Mouse (Mus musculus): Measurements from ENCODE around the gene Cckbr.
A peak's percentile ranks its signal among the peaks of the same experiment; 100 is the strongest.

The Cckbr gene

DNA sequence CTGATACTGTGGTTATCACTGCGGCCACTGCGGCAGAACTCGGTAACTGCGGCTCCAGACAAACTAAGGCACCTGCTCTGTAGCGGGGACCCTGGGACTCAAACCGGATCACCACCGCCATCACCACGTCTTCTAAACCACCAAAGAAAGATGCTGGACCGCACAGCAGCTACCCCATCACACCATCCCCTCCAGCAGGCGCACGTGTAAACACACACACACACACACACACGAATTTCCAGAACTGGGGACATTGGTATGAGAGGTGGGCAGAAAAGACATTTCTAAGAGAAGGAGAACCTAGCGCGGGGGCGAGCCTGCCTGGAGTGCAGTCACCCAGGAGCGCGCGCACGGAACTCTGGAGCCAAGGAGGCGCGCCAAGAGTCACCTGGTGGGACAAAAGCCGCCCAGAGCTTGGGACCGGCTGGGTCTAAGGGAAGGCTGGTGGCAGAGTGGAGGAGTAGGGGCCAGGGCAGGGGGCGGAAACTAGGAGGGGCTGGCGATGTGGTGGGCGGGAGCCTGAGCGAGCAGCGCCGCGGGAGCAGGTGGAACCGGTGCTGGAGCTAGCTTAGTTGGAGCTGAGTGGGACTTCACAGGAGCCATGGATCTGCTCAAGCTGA lies at the start of gene Cckbr:
Gene Cckbr, plus strand, starts transcription at position 308 of the 620 bp plus-strand sequence.
- DNase-seq (ENCODE audit: low spot score) = peak; percentile 8

DNA sequence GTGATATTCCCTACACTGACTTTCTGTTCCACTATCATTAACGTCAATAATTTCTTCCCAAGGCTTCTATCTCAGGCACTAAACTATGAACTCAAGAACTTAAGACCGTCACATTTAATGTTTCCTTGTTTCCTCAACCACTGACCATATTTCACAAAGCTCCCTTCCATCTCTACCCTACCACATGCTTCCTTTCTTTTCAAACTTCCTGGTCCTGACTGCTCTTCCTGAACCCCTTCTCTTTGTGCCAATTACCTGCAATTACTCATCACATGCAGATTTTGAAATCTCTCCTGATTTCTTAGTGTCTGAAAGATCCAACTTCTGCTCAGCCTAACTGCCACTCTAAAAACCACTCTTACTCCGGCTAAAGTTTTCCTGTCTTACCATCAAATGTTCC lies 45.2 kb upstream of the Cckbr start:
- DNase-seq (ENCODE audit: low spot score) = no peak

DNA sequence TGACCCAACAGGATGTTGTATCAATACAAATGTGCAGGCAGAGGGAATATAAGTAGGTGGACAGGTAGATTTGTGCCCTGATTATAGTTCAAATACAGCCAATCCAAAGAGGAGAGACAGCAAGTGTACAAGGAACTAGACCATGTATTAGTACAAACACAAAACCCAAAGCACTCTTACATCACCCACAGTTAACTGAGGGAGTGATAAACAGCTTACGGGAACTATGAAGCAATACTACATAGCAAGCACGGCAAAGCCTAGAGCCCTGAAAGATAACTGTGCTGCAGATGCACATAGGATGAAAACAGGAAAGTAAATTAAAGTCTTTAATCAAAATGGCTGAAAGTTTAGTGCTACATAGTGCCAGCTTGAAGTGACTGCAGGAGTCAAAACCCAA lies 37.8 kb upstream of the Cckbr start:
- no peak for DNase-seq (ENCODE audit: low spot score)

DNA sequence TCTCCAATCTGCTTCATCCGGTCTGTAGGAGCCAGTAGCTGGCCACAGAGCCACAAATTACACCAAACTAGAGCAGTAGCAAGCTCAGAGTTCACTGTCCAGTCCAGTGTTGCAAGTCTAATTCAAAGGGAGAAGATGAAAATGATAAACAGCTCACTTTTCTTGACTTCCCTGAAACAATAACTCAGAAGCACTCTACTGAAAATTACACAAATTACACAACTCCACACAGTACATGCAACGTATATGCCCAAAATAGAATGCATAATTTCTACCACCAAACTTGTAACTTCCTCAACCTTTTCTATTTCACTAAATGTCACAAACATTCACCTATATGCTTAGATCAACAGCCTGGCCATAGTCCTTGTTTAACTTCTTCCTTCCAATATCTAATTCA lies 35.3 kb upstream of the Cckbr start:
- no peak for DNase-seq (ENCODE audit: low spot score)

DNA sequence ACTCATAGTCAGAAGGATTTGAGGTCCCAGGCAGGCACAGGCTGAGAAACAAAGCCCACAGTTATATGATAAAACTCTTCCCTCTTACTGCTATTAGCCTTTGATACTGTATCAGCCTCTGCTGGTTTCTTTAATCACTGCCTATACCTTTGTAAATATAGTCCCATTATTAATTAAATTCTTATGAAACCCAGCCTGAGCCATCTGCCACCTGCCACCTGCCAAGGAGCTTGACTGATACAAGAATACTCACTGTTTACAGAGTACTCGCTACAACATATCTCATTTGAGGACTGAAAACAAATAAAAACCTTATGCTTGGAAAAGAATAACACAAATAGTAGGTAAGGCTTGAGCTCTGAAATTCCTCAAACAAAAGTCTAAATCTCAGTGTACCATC lies 30.9 kb upstream of the Cckbr start:
- no peak for DNase-seq (ENCODE audit: low spot score)

DNA sequence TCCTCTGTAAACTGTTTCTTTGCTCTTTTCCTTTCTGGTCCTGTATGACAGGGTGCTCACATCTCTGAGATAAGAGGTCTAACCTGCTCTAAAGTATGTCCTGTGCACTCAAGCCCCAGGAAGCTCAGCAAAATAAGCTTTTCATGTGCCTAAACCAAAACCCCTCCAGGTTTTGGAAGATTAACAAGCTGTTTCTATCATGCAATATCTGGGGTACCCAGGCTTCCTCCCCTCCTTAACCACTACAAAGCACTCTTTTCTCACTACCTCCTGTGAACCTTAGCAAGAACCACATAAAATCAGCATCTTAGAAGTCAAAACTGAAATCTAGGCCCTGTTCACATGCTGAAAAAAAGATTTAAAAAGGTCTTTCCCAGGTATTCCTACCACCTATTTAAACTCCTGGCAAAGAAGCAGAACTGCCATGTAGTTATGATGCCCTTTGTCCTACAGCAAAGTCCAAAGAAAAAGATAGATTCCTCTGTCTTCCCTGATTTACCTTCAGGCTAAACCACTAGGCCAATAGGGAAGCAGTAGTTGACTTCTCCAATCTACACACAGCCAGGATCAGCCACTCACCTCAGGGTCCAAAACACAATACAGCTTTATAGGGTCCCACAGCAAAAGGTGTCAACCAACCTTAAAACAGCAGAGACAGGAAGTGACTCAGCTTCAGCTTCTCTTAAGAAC lies 30.3 kb upstream of the Cckbr start:
- peak; percentile 9 for DNase-seq (ENCODE audit: low spot score)

DNA sequence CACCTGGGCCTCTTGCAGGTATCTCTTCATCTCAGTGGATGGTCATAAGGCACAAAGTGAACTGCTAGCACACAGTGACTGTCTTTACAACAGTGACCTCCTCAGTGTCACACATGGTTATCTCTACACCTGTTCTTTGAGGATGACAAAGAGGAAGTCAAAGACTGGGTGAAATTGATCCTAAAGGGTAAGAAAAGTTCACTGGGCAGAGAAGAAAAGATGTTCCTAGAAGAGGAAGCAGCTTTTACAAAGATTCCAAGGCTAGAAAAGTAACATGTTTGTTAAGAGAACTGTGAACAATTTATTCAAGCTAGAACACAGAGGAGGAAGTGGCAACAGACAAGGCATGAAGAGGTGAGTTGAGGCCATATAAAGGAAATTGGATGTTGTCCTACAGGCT lies 29.4 kb upstream of the Cckbr start:
- no peak for DNase-seq (ENCODE audit: low spot score)

DNA sequence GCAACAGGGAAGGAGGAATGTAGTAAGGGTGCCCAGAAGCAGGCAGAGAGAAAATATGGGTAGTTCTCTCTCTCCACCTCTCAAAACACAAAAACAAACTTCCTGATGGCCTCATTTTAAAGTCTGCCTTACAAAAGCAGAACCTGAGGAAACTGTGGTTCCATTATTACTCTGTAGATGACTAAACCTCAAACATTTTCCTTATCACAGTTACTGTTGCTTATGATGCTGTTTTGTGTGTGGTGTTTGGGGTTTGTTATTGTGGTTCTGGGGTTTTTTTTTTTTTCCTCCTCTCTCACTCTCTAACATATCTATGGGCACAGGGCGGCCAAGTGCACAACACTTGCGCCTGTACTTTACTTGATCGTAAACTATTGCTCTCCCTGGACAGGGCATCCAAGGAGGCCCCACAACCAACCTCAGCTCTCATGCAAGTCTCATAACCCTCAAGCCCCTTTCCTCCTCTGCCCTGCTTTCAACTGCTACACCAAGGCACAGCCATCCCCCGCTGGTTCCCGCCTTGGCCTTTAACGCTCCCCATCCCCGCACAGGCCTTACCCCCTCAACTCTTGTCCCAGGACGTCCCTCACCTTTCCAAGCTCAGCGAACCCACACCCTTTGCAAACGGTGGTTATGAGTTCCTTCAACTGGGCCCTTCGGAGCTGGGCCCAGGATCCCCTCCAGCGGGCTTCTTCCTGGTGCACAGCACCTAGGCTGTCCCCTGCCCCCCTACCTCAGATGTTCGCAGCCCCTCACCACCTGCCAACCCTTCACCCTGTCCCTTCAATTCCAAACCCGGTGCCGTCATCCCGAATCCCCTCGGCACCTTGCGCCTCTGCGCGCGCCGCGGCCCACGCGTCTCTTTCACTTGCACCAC lies 26.2 kb upstream of the Cckbr start:
- no peak for DNase-seq (ENCODE audit: low spot score)

DNA sequence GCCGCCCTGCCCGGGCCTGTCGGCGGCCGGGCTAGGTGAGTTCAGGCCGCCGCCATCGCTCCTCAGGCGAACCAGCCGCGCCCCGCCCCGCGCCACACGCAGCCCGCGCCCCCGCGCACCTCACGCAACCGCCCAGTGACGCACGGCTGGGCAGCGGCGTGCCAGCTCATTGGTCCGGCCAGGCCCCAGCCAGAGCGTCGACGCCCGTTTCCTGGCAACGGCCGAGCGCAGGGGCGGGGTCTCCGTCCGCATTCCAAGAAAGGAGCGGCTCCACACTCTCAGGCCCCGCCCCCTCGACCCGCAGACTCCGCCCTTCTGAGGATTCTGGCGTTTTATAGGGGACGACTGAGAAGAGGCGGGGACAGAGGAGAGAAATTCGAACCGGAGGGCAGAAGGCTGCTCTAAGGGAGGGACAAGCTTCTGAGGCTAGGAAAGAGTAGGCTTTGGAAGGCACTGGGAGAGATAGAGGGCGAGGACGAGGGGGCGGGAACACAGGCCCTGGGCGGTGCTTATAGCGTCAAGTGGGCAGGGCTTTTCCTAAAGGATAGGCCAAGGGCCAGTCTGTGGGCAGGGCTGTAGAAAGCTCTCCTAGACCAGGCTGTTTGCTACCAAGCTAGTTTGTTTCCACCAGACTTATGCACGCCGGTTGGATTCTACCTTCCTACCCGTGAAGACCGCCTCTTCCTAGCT lies 25.5 kb upstream of the Cckbr start, which contains the start of gene Fam160a2:
Gene Fam160a2, minus strand, starts transcription at position 120 of the 690 bp plus-strand sequence.
- peak; percentile 100 for DNase-seq (ENCODE audit: low spot score)

DNA sequence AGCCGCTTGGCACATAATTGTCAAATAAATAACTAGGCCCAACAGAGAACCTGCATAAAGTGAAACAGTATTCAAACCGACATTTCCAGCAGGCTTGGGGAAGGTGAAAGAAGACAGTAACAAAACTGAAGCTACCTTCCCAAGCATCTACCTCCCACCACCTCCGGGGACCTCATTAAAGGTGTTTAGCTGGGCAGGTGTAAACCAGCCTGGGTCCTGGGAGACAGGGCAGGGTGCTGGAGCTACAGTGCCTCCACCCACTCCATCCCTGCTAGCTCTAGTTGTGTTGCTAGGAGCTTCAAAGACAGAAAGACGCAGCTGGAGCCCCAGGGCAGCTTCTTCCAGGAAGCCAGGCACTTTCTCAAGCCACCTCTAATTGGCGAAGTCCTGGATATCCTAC lies 21.3 kb upstream of the Cckbr start, which contains the start of gene Cnga4:
Gene Cnga4, plus strand, starts transcription at position 301 of the 400 bp plus-strand sequence.
- no peak for DNase-seq (ENCODE audit: low spot score)

DNA sequence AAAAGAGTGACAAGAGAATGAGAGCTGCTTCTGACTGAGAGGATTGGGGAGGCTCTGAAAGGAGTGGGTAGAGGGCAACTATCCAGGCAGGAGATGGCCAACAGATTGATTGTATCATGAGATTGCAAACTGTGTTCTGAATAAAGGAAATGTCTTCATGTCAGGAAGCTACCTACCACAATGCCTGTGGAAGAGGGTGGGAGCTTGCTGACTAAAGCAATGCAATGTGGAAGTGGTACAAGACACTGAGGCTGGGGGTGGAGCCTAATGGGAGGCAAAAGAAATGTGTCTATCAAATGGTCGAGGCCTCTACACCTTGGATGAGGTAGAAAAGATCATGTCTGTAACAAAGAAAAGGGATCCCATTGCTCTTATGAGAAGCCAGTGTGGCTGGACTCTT lies 19.2 kb upstream of the Cckbr start:
- DNase-seq (ENCODE audit: low spot score) = no peak

DNA sequence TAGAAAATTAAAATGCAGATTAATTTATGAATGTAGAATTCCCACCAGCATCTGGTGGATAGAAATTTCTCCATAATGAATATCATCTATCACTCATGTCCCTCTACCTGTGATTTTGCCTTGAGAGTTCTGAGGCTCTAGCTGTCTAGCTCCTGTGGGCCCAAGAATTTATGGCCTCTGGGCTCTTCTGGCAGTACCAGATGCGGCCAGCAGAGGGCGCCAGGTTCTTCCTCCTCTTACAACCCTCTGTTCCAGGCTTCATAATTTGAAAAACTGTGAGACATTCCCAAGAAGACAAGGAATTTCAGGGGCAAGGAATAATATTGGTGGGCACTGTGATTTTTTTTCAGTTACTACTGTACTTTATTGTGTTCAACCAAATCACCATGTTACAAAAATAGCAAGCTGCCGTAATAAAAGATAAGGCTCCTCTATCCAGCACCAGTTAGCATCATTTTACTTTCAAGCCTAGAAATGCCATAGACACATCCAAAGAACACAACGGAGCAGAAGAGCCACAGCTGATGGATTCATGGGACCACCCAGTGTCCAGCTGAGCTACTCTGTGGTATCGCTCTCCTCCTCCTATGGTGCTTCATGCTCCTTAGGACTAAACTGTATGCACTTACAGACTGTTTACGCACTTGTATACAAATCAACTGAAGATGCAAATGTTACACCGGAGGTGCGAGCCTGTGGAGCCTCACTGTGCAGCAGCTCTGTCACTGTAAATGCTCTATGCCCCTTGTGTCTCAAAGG lies 13.5 kb upstream of the Cckbr start:
- DNase-seq (ENCODE audit: low spot score) = peak; percentile 23

DNA sequence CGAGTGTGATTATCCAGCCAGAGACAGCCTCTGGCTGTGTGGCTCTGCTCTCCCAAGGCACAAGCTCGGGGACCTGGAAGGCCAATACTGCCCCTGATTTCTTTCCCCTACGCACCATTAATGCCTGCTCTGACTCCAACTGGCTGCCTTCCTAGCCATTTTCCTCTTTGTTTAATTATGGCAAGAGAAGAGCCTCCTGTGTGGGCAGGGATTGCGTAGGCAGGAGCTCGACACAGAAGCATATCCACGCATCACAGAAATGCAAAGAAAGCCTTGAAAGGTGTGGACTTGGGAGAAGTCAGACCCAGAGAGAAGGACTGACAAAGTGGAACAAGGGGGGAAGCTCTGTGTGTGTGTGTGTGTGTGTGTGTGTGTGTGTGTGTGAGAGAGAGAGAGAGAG lies 11.1 kb upstream of the Cckbr start:
- no peak for DNase-seq (ENCODE audit: low spot score)

DNA sequence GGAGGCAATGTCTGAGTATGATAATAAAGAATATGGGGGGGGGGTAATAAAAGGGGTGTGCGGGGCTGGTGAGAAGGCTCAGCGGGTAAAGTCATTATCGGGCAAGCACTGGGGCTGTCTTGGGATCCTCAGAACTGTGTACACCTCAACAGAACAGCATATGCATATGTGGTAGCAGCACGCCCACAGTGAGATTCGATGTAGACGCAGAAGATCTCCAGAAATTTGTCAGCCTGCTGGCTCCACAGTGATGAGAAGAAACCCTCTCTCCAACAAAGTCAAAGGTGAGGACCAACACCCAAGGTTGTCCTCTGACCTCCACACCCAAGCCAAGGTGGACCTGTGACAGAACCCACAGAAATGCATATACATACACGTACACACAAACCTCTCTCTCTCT lies 9.0 kb upstream of the Cckbr start:
- no peak for DNase-seq (ENCODE audit: low spot score)

DNA sequence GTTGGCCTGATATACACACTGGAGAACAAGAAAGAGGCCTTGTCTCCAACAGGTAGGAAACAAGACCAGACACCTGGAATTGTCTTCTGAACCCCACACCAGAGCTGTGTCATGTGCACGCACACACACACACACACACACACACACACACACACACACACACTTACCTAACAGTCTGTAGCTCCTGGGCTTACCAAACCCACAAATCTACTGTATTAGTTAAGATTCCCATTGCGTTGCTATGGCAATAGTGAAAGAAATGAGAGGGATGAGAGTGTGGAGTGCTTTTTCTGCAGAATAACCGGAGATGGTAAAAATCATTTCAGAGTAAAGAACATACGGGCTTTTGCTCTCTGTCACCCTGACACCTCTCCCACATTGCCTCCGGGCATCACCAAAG lies 7.4 kb upstream of the Cckbr start:
- no peak for DNase-seq (ENCODE audit: low spot score)

DNA sequence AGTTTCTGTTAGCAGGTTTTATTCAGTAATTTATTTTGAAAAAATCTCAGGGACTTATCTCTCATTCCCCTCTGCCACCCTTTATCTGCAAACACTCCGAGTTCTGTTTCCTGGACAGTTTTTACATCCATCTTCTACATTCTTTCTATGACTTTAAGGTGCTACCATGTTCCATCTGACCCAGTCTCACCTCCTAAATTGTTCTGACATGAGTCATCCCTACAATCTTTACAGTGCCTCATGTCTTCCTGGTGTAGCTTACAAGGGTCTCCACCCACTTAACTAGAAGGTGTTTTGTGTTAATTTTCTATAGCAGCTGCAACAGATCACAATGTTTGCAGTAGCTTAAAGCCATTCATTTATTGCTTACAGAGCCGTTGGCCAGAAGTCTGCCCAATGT lies 4.6 kb upstream of the Cckbr start:
- DNase-seq (ENCODE audit: low spot score) = no peak

DNA sequence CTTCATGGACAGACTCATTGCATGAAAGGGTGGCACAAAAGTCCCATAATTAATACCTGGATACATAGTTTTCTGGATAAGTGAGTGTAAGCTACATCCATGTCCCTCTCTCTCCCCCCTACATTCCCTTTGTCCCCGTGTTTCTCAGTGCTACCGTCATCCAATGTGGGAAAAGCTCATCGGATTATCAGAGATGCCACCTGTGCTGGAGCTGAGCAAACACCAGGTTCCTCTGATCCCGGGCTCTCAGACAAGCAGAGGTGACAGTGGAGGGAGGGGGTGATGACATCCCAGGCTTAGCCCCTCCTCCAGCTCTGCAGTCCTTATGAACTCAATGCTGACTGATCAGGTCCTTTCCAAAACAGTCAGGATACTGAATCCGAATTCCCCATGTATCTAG lies 1.2 kb upstream of the Cckbr start:
- DNase-seq (ENCODE audit: low spot score) = no peak

DNA sequence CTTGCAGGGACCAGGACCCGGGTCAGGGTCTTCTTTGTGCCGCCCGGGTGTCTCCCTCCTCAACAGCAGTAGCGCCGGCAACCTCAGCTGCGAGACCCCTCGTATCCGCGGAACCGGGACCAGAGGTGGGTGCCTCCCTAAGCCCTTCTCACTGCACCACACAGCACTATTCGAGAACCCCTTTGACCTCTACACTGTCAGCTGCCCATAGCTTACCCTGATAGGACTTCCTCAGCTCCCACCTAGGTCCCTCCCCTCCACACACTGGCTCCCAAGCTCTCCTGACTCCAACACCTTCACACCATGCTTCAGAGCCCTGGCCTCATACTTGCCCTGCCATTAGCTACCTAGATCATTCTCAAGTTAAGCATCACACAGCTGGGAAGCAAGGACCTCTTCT lies 520 bp downstream of the Cckbr start:
- no peak for DNase-seq (ENCODE audit: low spot score)

DNA sequence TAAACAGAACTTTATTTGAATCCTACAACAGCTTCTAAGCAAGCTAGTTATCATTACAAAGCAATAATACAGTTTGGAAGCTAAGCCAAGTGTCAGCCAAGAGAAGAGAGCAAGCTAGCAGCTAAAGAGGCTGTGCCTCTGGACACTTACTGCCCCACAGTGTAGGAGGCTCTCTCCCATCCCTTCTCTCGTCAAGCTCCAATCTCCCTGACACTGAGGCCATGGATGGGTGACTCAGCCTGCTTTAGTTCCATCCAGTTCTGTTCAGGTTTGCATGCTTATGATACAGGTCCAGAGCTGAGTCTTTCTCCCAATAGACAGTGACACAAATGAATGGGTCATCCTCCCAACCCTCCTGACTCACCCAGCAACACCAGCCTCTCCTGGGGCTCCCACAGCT lies 6.5 kb downstream of the Cckbr start:
- no peak for DNase-seq (ENCODE audit: low spot score)

DNA sequence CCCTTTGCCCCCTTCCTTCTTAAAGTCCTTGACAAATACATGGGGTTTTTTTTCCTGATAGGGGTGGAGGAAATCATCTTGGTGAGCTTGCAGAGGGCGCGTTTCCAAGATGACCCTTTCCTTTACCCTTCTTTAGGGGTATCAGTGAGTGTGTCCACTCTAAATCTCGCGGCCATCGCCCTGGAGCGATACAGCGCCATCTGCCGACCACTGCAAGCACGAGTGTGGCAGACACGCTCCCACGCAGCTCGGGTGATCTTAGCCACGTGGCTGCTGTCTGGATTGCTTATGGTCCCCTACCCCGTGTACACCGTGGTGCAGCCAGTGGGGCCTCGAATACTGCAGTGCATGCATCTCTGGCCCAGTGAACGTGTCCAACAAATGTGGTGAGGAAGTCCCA lies 8.3 kb downstream of the Cckbr start:
- no peak for DNase-seq (ENCODE audit: low spot score)

DNA sequence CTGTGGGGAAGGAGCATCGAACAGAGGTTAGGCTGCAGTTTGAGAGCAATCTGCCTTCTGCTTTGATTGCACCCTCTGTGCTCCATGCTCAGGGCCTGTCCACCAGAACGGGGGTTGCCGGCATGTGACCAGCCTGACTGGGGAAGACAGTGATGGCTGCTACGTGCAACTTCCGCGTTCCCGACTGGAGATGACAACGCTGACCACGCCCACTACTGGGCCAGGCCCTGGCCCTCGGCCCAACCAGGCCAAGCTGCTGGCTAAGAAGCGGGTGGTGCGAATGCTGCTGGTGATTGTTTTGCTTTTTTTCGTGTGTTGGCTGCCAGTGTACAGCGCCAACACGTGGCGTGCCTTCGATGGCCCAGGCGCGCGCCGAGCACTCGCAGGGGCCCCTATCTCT lies 9.3 kb downstream of the Cckbr start:
- no peak for DNase-seq (ENCODE audit: low spot score)

All from yolk sac, embryonic 10.5 days (tissue).